Mouse (Mus musculus) c-Kit-positive CD71-positive TER-119-positive erythroid progenitor cells, embryonic 14.5 days (primary cell): ENCODE measurements around the gene Frmd8.

Experiments
- DNase-seq: peaks from one replicate; pipeline ENCODE4 v3.0.0-alpha.2; 2013; ENCODE audit warnings: low spot score

The Frmd8 gene

DNA sequence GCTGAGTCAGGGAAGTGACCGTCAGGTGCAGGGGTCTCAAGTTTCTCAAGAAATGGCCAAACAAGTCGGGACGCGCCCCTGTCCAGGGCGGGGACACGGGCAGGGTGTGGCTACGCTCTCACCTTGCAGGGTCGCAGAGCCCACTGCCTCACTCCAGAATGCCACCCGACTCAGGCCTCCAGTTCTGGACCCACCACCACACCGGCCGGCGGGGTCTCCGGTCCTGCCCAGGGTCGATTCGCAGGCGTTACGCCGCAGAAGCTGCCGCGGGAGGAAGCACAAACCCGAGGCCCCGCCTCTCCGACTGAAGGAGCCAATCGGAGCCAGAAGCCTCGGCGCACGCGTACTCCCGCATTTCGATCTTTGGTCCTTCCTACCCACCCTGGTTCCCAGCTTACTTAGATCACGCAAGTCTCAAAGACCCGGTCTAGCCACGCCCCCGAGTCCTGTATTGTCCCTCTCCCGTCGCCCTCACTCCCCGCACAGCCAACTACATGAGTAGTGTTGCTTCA, at the start of gene Frmd8:
Gene Frmd8 (minus strand): TSS at position 306 of the 512 bp plus-strand sequence.
- peak; percentile 87 for DNase-seq

DNA sequence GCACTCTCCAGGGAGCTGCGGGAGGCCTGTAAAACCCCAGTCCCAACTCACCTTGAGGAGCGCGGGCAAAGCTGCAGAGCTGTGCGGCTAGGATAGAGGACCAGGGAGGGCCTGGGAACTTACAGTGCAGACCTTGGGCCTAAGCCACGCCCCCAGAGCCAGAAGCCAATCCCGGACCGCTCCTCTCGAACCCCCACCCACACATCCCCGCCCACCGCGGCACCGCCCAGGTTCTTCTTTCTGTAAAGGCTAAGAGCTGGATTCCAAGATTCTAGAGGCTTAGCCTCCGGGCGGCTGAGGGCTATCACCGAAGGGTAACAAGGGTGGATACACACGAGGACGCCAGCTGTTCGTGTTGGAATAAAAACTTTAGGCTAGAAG, 49.6 kb upstream of the Frmd8 start, which contains the start of gene Cdc42ep2:
Gene Cdc42ep2 (minus strand): TSS at position 104 of the 381 bp plus-strand sequence.
- DNase-seq: peak; percentile 96

DNA sequence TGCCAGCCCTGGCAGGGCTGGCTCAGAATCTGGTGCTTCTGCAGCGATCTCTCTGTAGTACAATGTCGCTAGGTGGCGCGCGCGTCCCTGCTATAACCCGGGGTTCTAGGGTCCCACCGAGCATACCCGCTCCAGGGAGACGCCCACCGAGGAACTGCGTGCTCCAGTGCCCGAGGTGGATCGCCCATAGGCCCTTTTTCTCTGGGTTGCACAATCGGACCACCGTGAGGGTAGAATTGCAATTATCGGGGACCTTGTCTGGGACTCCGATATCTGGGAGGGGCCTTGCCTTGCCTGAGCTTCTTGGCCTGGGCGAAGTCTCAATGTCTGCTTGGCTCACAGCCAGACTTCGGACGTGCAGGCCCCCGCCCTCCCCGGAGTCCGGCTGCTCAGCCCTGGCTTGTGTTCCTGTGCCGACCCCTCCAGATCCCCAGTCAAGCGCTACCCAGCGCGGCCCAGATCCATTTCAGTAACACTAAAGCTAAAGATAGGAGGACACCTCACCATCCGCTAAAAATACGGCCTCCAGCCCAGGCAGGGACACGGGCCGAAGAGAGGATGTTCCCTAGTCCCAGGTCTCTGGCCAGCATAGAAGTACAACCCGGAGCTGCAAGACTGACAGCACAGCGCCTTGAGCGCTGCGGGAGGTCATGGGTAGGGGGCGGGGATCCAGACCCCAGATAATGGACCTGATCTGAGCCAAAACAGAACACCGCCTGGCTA, 49.1 kb upstream of the Frmd8 start:
- DNase-seq: peak; percentile 83

DNA sequence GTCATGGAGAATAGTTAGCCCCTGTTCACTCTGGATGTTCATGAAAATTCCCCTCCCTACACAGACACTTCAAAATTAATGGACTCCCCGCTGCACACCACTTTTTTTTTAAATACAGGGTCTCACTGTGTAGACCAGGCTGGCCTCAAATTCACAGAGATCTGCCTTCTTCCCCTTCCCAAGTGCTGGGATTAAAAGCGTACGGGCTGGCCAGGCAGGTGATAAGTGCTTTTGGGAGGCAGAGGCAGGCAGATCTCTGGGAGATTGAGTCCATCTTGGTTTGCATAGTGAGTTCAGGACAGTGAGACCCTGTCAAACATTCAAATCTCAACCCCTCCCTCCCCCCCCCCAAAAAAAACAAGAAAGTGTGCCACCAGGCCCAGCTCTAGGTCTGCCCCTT, 47.9 kb upstream of the Frmd8 start:
- DNase-seq: no peak

DNA sequence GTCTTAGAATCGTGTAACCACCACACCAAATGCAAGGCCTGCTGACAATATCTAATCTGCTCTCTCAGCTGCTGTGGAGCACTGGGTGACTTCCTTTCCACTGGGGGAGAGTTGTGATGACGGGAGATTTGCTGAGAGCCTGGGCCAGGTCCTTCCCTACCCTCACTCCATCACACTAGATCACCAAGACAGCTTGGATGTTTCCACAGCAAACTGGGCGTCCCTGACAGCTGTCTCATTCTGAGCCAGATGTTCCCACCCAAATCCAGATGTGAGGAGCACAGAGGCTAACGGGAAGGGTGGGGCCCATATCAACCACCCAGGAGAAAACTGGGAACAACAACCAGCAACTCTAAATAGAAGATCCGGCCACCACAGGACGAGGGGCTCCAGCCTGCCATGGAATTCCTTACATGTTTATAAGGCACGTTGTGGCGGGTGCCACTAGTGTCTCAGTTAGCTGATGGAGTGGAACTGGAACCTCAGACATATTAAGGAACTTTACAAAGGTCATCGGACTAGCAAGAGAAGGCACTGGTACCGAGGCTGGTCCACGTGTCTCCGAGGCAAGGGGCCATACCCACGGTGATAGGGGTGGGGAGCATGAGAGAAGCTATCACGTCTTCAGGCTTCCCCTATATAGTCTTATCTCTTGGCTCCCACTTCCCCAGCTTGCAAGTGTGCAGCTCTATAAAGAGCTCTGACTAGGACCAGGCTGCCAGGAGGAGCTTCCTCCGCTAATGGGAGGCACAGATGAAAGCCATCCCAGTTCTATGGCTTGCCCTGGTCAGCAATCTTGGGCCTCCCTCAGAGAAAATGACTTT, 47.3 kb upstream of the Frmd8 start:
- peak; percentile 55 for DNase-seq

DNA sequence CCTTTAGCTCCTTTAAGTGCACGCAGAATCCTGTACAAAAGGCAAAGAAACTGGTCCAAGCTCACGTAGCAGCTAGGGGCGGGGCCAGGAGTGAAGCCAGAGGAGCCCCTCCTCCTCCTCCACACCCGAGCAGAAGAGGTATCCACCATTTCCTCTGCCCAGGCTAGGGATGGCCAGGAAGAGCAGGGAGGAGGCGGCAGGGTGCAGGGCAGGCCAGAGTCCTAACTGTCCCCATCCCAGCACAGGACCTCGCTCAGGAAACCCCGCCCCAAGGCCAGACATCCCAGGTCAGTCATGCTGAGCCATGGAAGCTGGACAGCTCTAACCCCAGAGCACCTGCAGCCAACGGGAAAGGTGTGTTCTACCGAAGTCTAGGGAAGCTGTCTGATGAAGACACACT, 46.6 kb upstream of the Frmd8 start:
- DNase-seq: peak; percentile 37

DNA sequence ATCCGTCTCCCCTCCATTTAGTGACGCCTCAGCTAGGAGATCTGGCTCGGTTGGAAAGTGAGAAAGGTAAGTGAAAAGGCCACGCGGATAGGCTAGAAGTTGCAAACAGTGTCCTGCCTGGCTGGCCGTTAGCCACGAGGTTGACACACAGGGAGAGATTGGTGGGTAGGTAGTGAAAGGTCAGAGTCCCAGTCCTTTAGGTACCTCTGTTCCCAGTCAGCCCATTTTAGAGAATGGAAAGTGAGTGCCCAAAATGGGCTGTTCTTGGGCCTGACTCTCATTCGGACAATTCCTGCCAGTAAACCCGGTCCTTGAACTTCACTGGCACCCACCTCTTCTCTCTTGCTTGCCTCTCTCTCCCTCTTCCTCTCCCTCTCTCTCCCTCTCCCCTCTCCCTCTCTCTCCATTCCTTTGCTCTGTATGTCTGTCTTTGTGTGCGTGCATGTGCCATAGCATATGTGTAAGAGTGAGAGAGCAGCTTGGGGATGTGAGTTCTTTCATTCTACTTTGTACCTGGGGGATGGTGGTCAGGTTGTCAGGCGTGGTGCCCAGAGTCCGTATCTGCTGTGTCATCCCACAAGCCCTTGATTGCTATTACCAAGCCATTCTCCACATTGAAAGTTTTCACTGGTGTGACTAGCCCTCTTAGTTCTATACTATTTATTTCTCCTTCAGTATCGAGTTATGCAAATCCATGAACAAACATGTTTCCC, 38.1 kb upstream of the Frmd8 start, which contains the start of gene Dpf2:
Gene Dpf2 (minus strand): TSS at position 4 of the 713 bp plus-strand sequence.
- DNase-seq: peak; percentile 57

DNA sequence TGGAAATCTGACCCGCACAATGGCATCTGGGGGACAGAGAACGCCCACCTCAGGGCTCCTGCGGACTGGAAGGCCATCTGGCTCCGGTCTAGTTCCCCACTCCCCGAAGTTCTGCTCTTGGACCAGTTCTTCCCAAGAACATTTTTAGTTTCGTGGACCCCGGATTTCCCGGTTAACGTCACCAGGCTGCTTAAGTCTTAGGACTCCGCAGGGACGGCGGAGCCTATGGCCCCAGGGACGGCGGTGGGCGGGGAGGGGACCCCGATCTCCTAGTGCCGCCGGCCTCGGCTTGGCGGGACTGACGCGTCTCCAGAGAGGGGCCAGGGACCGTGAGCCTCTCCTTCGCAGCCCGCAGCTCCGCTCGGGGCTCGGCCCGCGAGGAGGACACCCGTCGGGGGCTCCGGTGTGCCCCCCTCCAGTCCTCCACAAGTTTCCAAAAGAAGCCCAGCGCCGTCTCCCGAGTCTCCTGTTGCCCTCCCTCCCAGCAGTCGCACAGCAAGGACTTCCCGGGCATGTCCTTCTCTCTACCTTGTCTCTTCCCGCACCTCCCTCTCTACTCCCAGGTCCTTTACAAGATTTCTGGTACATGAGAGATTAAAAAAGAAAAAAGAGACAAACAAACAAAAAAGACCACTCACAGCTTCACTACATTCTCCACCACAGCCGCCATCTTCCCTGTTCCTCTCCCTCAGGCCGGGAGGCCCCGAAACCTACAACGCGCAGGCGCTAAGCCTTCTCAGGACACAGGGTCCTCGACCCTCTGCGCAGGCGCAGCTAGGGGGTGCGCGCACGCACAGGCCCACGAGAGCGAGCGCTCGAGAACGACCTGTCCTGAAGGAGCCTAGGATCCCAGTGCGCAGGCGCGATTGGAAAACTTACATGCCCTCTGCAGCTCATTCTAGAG, 37.3 kb upstream of the Frmd8 start:
- DNase-seq: peak; percentile 100

DNA sequence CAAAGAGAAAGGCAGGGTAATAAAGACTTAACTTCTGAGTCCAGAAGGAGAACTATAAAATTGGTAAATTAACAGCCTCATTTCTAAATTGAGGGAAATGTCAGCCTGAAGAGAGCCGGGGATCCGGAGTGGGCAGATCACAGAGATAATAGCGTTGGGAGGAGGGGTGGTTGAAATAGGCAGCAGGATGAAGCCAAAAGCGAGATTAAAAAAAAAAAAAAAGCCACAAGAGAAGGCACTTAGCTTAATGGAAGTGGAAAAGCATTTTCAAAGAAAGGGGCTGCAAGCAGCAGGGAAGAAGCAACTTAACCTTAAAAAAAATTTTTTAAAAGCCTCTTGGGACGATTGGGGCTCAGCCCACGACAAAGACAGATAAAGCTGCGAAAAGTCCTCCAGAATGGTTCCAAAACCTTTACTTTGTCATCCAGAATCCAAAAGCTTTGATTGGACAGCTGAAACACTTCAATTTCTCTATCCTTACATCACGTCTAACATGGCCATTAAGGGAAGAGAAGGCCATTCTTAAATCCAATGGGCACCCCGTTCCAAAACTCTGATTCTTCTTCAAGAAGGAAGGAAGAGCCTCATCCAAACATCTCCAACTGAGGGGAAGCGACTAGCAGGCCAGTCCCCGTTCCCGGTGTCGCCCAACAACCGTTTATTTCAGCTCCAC, 36.5 kb upstream of the Frmd8 start:
- peak; percentile 34 for DNase-seq

DNA sequence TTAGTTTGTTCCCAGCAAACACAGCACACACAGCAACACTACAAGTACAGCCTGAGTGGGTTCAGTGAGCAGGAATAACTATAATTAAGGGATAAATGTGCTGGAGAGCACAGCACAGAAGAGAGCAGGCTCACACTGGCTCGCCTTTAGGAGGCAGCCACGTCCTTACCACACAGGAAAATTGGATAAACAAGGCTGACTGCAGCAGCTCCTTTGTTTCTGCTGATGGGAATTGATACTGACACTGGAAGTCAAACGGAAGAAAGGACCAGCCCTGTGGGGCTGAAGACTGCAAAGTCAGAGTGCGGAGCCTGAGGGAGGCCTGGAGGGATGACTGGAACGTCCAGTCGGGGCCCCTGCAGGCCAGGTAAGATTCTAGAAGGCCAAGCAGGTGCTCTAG, 35.1 kb upstream of the Frmd8 start:
- no peak for DNase-seq

DNA sequence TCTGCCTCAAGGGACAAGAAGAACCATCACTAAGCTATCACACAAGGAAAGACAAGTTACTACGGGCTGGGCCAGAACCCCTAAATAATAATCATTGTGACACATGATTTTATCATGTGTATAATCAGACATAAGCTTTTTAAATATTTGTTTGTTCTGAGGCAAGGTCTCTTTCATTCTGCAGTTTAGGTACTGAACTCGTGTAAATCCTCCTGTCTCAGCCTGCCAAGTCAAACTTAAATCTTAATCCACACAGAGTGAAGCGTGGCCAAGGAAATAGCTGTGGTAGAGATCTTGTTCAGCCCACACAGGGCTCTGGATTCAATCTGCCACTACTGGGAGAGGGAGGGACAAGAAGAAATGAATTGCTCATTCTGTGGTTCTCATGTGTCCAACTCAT, 32.2 kb upstream of the Frmd8 start:
- DNase-seq: no peak

DNA sequence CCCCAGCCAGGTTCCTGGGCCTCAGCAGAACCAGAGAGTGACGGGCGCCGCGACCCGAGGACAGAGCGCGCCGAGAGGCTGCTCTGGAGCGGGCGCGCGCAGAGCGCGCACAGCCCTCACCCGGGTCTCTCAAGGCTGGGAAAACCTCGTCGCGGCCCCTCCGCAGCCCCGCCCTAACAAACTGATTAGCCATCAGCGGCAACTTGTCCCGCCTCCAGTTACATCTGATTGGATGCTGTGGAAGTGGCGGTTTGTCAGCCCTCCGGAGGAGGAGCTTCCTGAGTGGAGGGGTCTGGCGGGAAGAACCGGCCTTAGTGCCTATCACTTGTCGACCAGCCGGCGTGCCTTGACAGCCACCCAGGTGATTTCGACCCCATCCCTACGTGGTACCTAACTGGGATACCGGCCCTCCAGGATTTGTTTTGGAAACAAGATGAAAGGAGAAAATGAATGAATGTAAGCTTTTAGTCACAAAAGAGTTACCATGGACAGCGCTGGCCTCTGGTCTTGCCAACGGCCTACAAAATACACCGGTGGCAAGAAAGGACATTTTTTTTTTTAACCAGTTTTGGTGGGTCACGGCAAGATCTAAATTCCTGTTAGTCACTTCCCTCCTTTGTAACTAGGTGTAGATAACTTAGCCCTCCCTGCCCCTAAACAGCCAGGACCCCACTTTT, 19.1 kb upstream of the Frmd8 start, which contains the start of gene Tigd3:
Gene Tigd3 (minus strand): TSS at position 148 of the 677 bp plus-strand sequence.
- DNase-seq: peak; percentile 95

DNA sequence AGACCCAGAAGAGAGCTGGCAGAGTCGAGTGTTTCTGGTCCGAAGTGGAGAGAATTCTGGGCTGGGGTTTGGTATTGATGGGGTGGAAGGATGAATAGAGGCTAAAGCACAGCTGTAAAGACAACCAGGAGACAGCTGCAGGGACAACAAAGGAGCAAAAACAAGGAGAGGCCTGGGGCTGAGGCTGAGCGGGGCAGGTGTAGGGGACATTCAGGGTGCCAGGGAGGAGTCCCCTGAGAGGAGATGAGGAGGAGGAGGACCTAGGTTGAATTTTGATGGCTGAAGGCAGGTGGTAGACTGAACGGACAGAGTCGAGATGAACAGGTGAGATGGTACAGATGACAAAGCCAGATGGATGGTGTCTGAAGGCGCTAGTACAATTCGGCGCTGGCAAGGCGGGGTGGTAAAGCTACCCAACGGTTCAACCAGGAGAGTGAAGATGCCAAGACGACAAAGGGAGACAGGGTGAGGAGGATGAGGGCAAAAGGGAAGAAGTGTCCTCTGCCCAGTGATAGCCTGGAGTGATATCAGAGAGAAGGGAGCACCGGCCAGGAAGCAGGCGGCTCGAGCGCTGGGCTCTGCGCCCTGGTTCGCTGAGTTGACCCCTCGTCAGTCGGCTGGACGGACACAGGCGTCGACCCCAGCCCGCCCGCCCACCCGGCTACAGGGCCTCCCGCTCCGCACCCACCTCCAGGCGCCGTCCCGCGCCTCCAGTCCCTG, 18.4 kb upstream of the Frmd8 start:
- DNase-seq: no peak

DNA sequence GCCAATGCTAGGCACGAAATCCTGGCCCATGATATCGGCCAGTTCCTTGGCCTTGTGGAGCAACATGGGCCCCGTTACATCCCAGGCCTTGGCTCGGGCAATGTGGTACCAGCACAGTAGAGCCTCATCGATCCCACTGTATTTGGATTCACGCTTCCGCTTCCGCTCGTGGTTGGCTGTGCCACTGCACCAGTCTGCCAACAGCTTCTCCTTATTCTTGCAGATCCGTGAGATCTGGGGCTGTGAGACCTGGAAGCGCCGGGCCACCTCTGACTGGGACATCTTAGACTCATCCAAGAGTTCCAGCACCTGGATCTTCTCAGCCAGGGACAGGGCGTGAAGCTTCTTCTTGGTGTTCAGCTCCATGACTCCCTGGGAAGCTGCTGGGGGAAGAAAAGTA, 17.7 kb upstream of the Frmd8 start:
- DNase-seq: no peak

DNA sequence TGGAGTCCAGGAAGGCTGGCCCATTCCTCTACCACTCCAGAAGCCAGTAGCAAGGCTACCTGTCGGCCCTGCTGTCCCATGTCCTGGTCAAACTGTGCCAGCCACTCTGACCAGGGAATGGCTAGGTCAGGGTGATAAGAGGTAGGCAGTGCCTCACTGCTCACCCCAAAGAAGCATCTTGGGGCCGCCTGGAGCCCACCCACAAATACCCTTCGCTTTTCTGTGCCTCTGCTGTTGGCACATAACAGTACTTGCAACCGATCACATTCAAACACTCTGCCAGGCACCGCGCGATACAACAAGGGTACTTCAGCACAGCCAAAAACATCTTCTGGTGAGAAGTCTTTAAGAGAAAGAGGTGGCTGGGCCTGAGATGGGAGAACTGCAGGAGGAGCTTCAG, 17.2 kb upstream of the Frmd8 start:
- no peak for DNase-seq

DNA sequence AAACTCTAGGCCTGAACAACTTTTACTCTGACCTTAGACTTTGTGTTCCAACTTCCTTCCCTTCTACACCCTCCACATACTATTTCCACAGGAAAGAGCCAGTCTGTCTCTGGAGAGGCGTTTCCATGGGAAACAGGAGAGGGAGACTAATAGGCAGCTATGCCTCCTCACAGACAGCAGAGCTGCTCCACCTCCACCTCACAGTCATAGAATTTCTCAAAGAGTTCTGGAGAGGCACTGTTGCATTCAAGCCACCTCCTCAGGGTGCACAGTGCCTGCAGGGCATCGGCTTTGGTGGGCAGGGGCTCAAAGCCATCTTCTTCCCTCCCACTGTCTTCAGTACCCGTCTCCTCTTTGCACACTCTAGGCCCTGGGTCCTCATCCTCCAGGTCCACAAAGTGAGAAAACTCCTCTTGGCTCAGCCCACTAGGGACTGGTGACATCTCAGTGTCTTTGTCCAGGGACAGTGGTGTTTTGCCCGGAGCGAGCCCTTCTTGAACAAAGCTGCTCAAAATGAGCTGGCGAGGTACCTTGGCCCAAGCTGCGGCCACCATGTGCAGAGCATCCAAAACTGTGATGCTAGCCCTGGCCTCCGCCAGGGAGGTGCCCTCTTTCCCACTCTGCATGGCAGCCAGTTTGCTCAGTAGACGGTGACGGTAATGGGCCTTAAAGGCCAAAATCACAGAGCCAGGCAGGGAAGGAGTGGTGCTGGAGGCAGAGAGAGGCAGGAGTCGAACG, 16.6 kb upstream of the Frmd8 start:
- DNase-seq: no peak

DNA sequence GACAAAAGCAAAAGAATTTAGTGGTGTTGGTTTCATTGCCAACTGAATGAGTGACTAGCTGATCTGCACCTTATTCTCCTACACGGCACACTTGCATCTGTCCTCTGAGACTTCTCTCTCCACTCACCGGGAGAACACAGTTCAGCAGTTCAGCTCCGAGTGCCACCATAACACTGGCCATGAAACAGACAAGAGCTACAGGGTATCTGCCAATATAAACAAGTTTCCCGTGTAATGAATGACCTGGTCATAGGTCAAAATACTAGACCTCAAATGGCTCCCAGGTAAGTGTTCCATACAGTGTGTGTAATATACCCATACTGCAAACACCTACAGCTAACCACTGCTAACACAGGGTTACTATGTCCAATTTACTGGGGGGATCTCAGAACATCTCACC, 14.1 kb upstream of the Frmd8 start:
- no peak for DNase-seq

DNA sequence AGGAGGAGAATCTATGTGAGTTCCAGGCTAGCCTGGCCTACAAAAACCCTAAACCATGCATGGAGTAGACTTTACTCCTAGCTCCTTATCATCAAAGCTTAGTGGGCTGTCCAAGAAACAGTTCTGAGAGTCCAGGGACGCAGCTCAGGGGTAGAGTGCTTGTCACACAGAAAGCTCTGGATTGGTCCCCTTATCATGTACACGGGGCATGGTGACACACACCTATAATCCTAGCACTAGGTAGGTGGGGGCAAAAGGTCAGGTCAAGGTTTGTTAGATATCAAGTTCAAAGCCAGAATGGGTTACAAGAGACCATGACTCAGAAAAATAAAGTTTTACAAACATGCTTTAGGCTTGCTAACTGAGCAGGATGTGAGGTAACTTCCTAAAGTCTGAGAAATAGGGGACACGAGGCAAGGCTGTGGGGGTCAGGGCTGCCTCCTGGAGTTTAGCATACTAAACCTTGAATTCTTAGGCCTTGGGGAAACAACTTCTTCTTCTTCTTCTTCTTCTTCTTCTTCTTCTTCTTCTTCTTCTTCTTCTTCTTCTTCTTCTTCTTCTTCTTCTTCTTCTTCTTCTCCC, 12.3 kb upstream of the Frmd8 start:
- no peak for DNase-seq
